Mouse (Mus musculus) activated CD4-positive, CD25-positive, alpha-beta regulatory T cell, adult 9 weeks (primary cell): ENCODE data around the gene Slc22a3. TPM values are rescaled to one million over a fixed set of nuclear protein-coding genes. Genes with fewer than 3 reads are reported as not detected.

Source experiments
- polyA plus RNA-seq: library from polyadenylated mRNA; unstranded; fragments of 100-300 nt; shearing (Covaris generic); gene quantifications from one replicate; pipeline ENCODE4 v1.2.1, GENCODE M21; 2017

Gene Slc22a3
- polyA plus RNA-seq: not detected

GRCm38 (mm10) chr17:12507654-12508204 is at the start of gene Slc22a3:
Gene Slc22a3, minus strand, starts transcription at chr17:12507704.

GRCm38 (mm10) chr17:12377981-12378705 is 129.4 kb downstream of the Slc22a3 start, which contains the start of gene Plg:
Gene Plg, plus strand, starts transcription at chr17:12378608.

Other genes starting within 250 kb of the Slc22a3 start
- 25.8 TPM for gene Map3k4, start 188.9 kb downstream of the Slc22a3 start, polyA plus RNA-seq
- not detected for gene Plg, start 129.1 kb downstream of the Slc22a3 start, polyA plus RNA-seq
- 4.8 TPM for gene Slc22a2, start 76.4 kb upstream of the Slc22a3 start, polyA plus RNA-seq
- gene Slc22a1, start 168.1 kb upstream of the Slc22a3 start, polyA plus RNA-seq: 0.24 TPM